Mouse (Mus musculus): Measurements from ENCODE around the gene Nrsn2. TPM values are rescaled to one million over a fixed set of nuclear protein-coding genes. Genes with fewer than 3 reads are reported as not detected.

Nrsn2 gene
- polyA plus RNA-seq, 1 experiment from 2014 or later: 51.0 TPM

DNA sequence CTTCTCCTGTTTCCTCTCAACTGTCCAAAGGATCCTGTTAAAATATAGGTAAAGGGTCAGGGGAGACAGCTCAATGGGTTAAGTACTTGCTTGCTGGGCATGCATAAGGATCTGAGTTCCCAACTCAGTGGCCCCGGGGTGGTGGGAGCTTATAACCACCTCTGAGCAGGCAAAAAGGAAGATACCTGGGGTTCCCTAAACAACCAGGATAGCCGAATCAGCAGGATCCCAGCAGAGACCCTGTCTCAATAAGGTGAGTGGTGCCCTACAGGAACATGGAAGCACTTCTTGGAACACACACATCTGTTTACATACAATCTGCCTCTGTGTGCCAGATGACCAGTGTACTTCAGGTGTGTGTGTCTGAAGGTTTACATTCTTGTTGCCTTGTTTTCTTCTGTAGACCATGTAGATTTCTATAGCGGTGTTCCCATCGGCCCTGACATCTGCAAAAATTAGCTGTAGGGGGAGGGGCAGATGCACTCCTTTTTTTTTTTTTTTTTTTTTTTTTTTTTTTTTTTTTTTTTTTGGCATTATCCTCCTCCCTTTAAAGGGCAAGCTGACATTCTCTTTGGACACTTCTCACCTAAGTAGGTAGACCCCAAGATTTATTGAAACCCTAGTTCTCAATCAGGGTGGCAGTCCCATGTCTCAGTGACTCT is 43.0 kb downstream of the Nrsn2 start:
- no peaks in the 10 kb centered on the region for H3K9me3 ChIP-seq
- H3K27me3 ChIP-seq (replicated peaks): no peaks in the 10 kb centered on the region
- no peaks in the 10 kb centered on the region for H3K36me3 ChIP-seq (replicated peaks)
- ATAC-seq (replicated peaks): no peak
- WGBS: 88% methylated on average over 4 of the region's 4 CpGs
- H3K9ac ChIP-seq: no peak overlapping the region
- no peak overlapping the region for H3K4me2 ChIP-seq
- H3K27ac ChIP-seq: no peak overlapping the region
- H3K4me1 ChIP-seq: peaks cover 27% of the 10 kb centered on the region
- H3K4me3 ChIP-seq: no peak overlapping the region

DNA sequence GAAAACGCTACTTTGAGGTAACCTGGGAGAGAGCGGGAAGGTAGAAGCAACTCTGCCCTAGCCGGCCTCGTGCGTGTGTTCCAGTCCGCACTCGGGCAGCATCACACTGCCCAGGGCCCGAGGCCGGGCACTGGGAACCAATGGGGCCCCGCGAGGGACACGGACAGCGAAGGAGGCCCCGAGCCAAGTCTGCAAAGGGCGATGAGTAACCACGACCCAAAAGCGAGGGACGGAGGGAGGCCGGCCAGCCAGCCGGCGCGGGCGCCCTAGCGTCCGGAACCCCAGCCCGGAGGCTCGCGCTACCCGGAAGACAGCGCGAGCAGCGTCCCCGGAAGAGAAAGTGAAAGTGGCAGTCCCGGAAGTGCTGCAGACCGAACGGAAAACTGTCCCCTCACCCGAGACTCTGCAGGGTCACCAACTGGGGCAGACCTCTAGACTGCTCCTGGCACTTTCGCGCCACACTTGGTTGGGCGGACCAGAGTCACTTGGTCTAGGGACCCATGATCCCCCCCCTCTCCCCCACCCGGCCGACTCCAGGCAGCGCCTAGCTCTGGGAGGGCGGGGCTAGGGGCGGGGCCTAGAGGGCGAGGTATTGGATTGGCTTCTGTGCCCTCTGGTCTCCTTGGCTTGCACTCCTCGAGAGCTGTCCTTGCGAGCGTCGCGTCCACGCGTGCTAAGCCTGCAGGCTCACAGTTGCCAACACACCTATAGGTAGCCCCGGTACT is 44.2 kb downstream of the Nrsn2 start, which contains the start of gene Rbck1:
Gene Rbck1 (minus strand): TSS at position 553 of the 725 bp plus-strand sequence.
- H3K4me1 ChIP-seq: peaks cover 27% of the 10 kb centered on the region
- peak within 1 kb of the TSS; percentile 82 for H3K9ac ChIP-seq
- no peaks in the 10 kb centered on the region for H3K27me3 ChIP-seq (replicated peaks)
- H3K36me3 ChIP-seq (replicated peaks): peaks cover 3% of the 10 kb centered on the region; the same call in 1 of the 2 replicates
- under 1% methylated on average over 54 of the region's 54 CpGs for WGBS
- H3K9me3 ChIP-seq: no peaks in the 10 kb centered on the region
- peak; percentile 97 for ATAC-seq (replicated peaks)
- peak within 1 kb of the TSS; percentile 94 for H3K4me3 ChIP-seq
- H3K27ac ChIP-seq: peak within 1 kb of the TSS; percentile 89
- H3K4me2 ChIP-seq: peak within 1 kb of the TSS; percentile 80

DNA sequence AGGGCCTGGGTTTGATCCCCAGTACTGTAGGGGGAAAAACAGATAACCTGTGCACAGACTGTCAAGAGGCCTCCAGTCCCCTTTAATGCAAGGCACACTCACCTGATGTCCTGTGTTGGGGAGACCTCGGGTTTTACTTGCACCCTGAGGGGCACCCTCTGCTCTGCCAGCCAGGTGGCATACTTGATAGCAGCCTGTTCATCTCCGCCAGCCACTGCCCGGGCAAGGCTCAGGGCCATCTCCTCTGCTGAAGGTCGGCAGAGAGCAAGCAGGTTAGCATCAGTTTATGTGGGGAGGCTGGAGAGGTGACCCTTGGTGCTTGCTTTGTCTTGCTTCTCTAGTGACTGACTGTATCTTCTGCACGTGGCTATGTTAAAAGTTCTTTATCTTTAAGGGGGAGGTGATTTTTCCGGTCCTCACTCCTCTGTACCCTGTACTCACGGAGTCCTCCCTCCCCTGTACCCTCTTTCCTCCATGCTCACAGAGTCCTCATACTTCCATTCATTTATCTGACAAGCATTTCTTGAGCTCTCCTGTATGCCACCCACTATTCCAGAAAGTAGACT is 45.5 kb downstream of the Nrsn2 start:
- Histone ChIP-seq H3K27ac (no peak overlapping the region), H3K27me3 (replicated peaks) (no peaks in the 10 kb centered on the region), H3K9ac (no peak overlapping the region), H3K4me2 (peak overlapping the region; percentile 80), H3K4me3 (peak overlapping the region; percentile 94), H3K9me3 (no peaks in the 10 kb centered on the region), H3K4me1 (peaks cover 27% of the 10 kb centered on the region), H3K36me3 (replicated peaks) (peaks cover 7% of the 10 kb centered on the region; the same call in 1 of the 2 replicates)
- WGBS: 68% methylated on average over 7 of the region's 7 CpGs
- ATAC-seq (replicated peaks): no peak

DNA sequence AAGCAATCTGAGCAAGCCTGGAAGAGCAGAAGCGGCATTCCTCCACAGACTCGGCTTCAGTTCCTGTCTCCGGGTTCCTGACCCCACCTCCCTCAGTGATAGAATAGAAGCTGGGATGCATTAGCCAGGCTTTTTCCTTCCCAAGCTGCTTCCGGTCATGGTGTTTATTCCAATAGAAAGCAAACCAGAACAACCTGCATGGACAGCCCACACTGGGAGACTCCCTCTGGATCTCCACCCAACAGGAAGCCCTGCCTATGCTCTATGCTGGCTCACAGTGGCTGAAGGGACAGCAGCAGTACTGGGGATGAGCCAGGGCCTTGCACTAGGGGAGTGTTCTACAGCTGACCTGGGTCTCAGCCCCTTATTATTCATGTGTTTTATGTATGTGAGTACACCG is 48.5 kb downstream of the Nrsn2 start:
- peaks cover 23% of the 10 kb centered on the region for H3K36me3 ChIP-seq (replicated peaks)
- H3K4me1 ChIP-seq: peaks cover 27% of the 10 kb centered on the region
- H3K27ac ChIP-seq: no peak overlapping the region
- no peak for ATAC-seq (replicated peaks)
- no peaks in the 10 kb centered on the region for H3K27me3 ChIP-seq (replicated peaks)
- no peak overlapping the region for H3K4me3 ChIP-seq
- no peaks in the 10 kb centered on the region for H3K9me3 ChIP-seq
- no peak overlapping the region for H3K4me2 ChIP-seq
- WGBS: 81% methylated on average over 5 of the region's 5 CpGs
- no peak overlapping the region for H3K9ac ChIP-seq

DNA sequence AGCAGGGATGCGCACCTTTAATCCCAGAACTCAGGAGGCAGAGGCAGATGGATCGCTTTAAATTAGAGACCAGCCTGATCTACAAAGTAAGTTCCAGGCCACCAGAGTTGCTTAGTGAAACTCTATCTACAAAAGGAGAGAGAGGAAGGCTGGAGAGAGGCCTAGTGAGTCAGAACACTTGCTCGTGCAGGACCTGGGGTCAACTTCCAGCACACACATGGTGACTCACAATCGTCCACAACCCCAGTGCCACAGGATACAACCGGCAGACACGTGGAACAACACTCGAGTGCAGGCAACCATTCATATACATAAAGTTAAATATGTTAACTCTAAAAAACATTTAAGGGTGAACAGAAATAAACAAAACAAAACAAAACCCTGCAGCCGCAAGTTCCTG is 49.8 kb downstream of the Nrsn2 start:
- Histone ChIP-seq H3K27me3 (replicated peaks) (no peaks in the 10 kb centered on the region), H3K4me2 (no peak overlapping the region), H3K4me3 (no peak overlapping the region), H3K4me1 (peaks cover 22% of the 10 kb centered on the region), H3K9ac (no peak overlapping the region), H3K9me3 (no peaks in the 10 kb centered on the region), H3K36me3 (replicated peaks) (peaks cover 32% of the 10 kb centered on the region), H3K27ac (no peak overlapping the region)
- no peak for ATAC-seq (replicated peaks)
- 91% methylated on average over 8 of the region's 8 CpGs for WGBS

DNA sequence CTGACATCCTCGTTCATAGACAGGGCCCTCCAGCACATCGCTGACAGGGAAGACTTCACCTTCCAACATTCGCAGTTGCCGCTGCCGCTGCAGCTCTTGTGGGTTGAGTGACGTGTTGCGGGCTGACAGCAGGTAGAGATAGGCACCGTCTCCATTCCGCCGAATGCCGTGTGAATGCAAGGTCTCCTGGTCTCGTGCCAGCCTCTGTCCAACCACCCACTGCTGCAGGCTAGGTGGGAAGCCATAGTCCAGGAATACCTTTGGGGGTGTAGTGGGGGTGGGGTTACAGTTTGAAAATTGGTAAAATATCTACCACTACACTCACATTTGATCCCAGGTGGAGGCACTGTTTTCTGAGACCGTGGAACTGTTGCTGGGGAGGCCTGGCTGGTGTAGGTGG is 50.3 kb downstream of the Nrsn2 start:
- H3K36me3 ChIP-seq (replicated peaks): peaks cover 32% of the 10 kb centered on the region
- H3K9ac ChIP-seq: no peak overlapping the region
- H3K4me3 ChIP-seq: no peak overlapping the region
- peaks cover 17% of the 10 kb centered on the region for H3K4me1 ChIP-seq
- H3K4me2 ChIP-seq: no peak overlapping the region
- WGBS: 96% methylated on average over 13 of the region's 13 CpGs
- H3K9me3 ChIP-seq: no peaks in the 10 kb centered on the region
- ATAC-seq (replicated peaks): no peak
- no peaks in the 10 kb centered on the region for H3K27me3 ChIP-seq (replicated peaks)
- H3K27ac ChIP-seq: no peak overlapping the region

DNA sequence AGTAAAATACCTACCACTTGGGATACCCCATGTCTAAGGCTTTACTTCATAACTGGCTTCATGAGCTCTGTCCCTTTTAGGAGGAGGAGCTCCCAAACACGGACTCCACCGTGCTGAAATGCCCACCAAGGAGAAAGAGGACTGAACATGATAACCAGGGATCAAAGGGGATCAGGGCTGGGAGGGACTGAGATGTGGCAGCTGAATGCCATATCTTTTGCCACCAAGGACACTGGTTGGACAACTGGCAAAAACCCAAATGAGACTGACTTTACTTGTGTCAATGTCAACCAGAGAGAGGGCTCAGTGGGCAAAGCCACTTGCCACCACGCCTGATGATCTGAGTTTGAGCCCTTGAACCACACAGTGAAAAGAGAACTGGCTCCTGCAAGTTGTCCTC is 51.6 kb downstream of the Nrsn2 start:
- Histone ChIP-seq H3K27me3 (replicated peaks) (no peaks in the 10 kb centered on the region), H3K9me3 (no peaks in the 10 kb centered on the region), H3K4me1 (peaks cover 4% of the 10 kb centered on the region), H3K4me3 (no peak overlapping the region), H3K4me2 (no peak overlapping the region), H3K9ac (no peak overlapping the region), H3K36me3 (replicated peaks) (peaks cover 32% of the 10 kb centered on the region), H3K27ac (no peak overlapping the region)
- 95% methylated on average over 3 of the region's 3 CpGs for WGBS
- ATAC-seq (replicated peaks): no peak

DNA sequence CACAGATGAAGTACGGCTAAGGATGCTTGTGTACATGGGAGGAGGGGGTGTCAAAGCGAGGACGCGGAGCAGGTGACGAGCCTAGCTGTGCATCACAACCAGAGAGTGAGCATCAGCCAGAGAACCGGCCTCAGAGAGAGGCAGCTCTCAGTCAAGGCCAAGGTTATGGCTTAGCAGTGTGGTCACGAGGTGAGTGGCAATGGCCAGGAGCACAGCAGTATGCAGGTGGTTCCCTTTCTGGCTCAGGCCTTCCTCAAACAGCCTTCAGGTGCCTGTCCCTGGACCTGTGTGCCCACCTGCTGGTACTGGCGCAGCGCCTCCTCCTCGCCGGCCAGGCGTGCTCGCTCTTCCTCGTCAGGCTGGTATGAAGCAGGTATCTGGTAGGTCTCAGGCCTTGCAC is 52.5 kb downstream of the Nrsn2 start:
- ATAC-seq (replicated peaks): 0 out of 2 replicates have a peak, but pooled peaks have one; percentile 19
- H3K9me3 ChIP-seq: no peaks in the 10 kb centered on the region
- H3K27me3 ChIP-seq (replicated peaks): no peaks in the 10 kb centered on the region
- no peak overlapping the region for H3K4me2 ChIP-seq
- H3K36me3 ChIP-seq (replicated peaks): peaks cover 33% of the 10 kb centered on the region
- no peak overlapping the region for H3K9ac ChIP-seq
- no peaks in the 10 kb centered on the region for H3K4me1 ChIP-seq
- H3K27ac ChIP-seq: no peak overlapping the region
- H3K4me3 ChIP-seq: no peak overlapping the region
- WGBS: 94% methylated on average over 14 of the region's 14 CpGs

DNA sequence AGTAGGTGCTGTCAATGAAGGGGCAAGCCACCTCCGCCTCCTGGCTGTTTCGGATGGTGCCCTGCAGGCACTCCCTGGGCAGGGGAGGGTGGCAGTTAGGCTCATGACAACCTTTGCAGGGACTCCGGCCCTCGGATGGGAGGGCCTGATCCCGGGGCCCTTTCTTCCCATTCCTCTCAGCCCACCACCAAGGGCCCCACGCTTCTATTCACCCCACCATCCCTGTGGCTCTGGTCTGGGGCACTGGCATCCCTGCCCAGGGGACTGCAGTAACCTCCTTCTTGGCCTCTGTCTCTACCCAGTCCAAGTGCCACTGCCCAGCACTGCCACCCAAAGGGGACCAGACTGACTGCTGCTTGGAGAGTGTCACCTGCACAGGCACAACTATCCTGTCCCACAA is 54.2 kb downstream of the Nrsn2 start:
- WGBS: 100% methylated on average over 6 of the region's 6 CpGs
- ATAC-seq (replicated peaks): no peak
- H3K4me3 ChIP-seq: no peak overlapping the region

DNA sequence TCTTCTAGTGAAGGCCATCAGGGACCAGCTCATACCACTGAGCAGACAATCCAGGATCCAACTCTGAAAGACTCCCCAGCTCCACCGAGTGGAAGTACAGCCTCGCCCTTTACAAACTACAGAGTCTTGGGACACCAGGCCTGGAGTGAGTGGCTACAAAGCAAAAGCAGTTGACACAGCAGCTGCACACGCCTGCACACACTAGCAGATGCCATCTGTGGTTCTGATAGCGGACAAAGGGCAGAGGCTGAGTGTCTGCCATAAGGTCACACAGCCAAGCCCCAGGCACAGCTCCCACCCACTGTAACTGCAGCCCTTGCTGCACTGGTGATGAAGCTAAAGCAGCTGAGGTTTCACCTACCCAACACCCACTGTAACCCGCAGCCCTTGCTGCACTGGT is 54.9 kb downstream of the Nrsn2 start:
- H3K4me1 ChIP-seq: no peaks in the 10 kb centered on the region
- H3K9me3 ChIP-seq: no peaks in the 10 kb centered on the region
- no peak for ATAC-seq (replicated peaks)
- H3K9ac ChIP-seq: no peak overlapping the region
- H3K36me3 ChIP-seq (replicated peaks): peaks cover 35% of the 10 kb centered on the region
- H3K27ac ChIP-seq: no peak overlapping the region
- no peak overlapping the region for H3K4me3 ChIP-seq
- 92% methylated on average over 5 of the region's 5 CpGs for WGBS
- H3K27me3 ChIP-seq (replicated peaks): no peaks in the 10 kb centered on the region
- H3K4me2 ChIP-seq: no peak overlapping the region

More for the DNA sequence above, 54.2 kb downstream of the Nrsn2 start:
- H3K27me3 ChIP-seq (replicated peaks): no peaks in the 10 kb centered on the region
- H3K36me3 ChIP-seq (replicated peaks): peaks cover 39% of the 10 kb centered on the region
- no peaks in the 10 kb centered on the region for H3K9me3 ChIP-seq
- no peaks in the 10 kb centered on the region for H3K4me1 ChIP-seq
- no peak overlapping the region for H3K4me2 ChIP-seq
- H3K9ac ChIP-seq: no peak overlapping the region
- no peak overlapping the region for H3K27ac ChIP-seq
